Mouse (Mus musculus): ENCODE data around the gene AC131692.1. TPM values are rescaled to one million over a fixed set of nuclear protein-coding genes. Genes with fewer than 3 reads are reported as not detected.
"Not testable (repeated sequence)": the region's sequence is repeated elsewhere in the genome, so short reads cannot be mapped to it uniquely, and the experiment has no call there.

AC131692.1 gene
- total RNA-seq, 2 experiments from 2014 or later = not detected

DNA sequence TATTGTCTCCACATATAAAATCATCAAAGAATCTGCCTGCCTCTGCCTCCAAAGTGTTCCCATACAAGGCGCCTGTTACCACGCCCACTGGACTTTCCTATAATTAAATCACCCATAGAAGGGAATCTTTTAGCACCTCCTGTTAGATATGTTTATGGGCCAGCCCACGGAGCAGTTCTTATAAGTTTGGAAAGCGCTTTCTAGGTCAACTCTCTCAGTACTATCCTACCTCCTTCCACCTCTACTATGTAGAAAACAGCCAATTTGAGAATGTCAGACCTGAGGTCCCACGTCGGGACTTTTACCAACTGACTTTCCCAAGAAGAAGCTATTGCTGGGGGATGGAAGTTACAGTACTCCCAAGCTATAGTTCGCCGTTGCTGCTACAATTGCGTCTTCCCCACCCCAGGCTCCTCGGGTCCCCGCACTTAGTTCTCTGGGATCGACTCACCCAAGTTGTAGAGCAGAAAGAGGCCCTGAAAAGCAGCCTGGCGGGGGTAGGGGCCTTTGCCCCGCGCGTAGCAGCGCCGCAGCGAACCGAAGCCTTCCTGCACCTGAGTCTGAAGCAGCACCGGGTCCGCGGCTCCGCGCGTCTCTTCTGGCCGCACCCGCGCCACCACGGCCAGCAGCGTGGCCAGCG lies 23.2 kb downstream of the AC131692.1 start:
- DNase-seq (ENCODE audit: low spot score) = no peak

DNA sequence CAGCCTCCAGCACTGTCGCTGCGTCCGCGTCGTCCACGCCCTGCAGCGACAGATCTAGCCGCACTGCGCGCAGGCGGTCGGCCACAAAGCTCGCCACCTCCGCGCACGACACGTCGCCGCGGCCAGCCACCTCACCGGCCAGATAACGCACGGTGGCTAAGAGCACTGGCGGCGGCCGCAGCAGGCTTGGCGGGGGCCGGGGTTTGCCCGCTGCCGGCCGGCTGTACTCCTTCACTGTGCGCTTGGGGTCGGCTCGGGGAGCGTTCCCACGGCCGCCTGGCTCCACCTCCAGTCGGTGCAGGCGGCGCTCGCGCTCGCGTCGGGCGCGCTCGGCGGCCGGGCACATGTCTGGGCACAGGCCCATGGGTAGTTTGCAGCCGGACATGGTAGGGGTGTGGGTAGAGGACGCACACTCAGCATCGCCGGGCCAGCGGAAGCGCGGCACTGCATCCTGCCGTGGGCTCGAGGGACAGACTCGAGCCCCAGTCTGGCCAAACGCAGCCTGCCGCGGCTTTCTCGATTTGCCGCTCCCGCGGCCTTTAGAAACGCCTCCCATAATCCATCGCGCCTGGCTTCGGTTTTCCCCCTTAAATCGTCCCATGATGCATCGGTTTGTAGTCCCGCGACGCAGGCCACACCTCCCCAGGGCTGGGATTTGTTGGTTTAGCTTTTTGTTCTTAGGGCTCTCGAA lies 23.9 kb downstream of the AC131692.1 start, which contains the start of gene Sac3d1:
Sac3d1 (minus strand) TSS at position 665 of the 691 bp plus-strand sequence.
- peak; percentile 88 for DNase-seq (ENCODE audit: low spot score)

DNA sequence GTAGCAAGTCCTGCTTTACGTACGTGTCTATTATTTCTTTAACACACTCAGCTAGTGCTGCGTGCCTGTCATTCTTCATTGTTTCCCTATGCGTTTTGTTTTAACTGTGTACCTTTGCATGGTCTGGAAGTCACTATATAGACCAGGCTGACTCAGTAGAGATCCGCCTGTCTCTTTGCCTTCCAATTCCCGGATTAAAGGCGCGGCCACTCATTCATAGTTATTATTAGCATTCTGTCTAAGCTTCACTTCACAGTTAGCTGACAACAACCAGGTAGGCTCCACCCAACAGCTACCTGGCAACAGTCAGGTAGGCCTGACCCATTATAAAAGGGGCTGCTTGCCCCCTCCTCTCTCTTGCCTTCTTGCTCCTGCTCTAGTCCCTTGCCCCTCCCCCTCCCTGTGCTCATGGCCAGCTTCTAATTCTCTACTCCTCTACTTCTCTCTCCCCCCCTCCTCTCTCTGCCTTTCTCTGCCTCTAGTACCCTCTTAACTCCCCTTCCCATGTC lies 24.5 kb downstream of the AC131692.1 start:
- no peak for DNase-seq (ENCODE audit: low spot score)

DNA sequence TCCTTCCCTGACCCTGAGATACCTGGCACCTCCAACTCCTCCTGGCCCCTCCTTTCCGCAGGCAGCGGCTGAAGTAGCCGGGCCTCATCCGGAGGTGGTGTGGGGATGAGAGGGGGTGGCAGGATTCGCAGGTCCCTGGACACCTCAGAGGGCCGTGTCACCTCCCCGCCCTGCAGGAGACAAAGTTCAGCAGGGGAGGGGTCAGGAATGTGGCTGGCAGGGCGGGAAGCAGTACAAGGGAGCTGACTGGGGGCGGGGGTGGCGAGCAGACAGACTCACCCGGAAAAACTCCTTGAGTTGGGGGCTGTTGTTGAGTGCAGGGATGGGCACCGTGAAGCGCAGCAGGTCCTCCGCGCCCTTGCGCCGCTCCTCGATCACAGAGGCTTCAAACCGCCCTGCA lies 27.5 kb downstream of the AC131692.1 start:
- DNase-seq (ENCODE audit: low spot score) = no peak

DNA sequence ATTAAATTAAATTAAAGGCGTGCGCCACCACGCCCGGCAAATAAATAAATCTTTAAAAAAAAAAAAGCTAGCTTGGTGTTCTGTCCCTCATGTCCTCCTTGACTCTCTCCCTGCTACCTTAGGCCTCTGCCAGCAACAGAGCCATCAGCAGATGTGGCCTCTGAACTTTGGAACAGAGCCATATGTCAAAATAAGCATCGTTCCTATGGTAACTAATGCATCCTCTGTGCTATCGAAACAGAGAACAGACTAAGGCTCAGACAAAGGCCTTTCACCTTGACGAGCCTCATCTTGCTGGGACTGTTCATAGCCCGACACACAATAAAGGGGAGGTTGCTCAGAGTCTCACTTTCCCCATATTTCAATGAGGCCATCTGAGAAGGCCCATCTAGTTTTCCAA lies 29.1 kb downstream of the AC131692.1 start:
- DNase-seq (ENCODE audit: low spot score) = no peak

DNA sequence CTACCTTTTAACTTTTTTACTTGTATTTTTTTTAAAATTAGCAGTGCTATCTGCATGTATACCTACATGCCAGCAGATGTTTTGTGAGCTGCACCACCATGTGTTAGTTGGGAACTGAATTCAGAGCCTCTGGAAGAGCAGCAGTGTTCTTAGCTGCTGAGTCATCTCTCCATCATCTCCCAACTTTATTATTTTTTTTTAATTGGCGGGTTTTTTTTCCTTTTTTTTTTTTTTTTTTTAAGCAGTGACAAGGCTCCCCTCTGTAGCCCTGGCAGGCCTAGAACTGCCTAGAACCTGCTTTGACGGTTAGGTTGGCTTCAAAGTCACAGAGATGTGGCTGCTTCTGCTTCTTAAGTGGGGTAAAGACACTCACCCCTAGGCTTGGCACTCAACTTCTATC lies 30.7 kb downstream of the AC131692.1 start:
- DNase-seq (ENCODE audit: low spot score) = no peak

DNA sequence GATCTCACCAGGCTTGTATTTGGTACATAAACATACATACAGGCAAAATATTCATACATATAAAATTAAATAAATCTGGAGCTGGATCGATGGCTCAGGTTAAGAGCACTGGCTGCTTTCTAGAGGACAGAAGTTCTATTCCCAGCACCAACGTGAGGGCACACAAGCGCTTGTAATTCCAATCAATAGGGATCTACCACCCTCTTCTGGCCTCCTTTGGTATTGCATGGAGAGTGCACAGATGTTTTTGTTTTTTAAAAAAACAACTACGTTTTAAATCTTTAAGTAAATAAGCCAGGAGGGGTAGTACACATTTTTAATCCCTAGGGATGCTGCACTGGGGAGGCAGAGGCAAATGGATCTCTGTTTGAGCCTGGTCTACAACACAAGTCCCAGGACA lies 32.1 kb downstream of the AC131692.1 start:
- peak; percentile 60 for DNase-seq (ENCODE audit: low spot score)

DNA sequence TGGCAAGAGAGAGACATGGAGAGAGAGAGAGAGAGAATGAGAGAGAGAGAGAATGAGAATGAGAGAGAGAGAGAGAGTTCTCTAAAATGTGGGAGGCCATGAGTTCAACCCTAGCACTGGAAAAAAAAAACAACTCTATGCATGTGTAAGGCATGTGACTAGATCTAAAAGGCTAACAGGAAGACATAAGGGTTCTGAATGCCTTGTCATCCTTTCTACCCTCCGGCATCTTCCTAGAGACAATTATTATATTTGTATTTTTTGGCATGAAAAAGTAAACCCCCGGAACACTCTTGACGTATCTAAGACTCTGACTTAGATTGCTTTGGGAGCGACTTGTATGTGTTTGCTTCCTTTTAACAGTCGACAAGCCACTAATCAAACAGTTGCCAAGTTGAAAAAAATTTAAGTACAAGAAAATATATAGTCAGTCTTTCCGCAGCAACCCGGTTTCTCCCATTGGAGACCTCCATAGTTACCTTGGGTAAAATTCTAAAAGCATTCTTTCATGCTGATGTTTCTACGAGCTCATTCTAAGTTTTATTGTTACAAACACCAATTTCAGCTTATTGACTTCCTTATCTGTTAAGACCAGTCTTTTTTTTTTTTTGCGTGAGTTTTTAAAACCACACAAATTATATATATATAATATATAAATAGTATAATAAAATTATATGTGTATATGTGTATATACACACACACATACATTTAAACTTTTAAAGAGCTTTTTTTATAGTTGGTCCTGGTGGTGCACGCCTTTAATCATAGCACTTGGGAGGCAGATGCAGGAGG lies 32.8 kb downstream of the AC131692.1 start:
- no peak for DNase-seq (ENCODE audit: low spot score)

DNA sequence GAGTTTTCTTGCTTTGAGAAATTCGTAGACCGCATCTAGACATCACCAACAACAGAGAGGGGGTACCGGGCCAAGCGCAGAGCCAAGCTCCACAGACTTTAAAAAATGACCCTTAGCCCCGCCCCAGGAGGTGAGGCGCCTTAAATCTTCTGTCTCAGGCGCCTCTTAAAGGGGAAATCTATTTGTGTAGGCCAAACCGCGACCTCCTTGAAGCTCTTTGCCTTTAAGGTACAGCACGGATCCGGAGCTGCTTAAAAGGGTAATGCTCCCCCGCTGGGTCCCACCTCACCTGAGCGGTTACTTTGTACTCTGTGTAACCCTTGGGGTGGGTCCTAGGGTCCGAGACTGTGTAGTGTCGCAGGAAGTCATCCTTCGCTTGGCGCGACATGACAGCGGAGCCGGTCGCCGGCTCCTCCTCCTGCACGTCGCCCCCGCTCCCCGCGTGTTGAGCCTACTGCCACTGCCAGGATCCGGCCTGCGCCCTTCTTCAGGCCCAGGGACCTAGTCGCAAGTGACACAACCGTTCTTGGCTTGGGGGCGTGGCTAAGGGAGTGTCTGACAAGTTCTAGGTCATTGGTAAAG lies 33.6 kb downstream of the AC131692.1 start, which contains the start of gene Snx15:
Snx15 (minus strand) TSS at position 545 of the 582 bp plus-strand sequence.
- DNase-seq (ENCODE audit: low spot score) = peak; percentile 95

DNA sequence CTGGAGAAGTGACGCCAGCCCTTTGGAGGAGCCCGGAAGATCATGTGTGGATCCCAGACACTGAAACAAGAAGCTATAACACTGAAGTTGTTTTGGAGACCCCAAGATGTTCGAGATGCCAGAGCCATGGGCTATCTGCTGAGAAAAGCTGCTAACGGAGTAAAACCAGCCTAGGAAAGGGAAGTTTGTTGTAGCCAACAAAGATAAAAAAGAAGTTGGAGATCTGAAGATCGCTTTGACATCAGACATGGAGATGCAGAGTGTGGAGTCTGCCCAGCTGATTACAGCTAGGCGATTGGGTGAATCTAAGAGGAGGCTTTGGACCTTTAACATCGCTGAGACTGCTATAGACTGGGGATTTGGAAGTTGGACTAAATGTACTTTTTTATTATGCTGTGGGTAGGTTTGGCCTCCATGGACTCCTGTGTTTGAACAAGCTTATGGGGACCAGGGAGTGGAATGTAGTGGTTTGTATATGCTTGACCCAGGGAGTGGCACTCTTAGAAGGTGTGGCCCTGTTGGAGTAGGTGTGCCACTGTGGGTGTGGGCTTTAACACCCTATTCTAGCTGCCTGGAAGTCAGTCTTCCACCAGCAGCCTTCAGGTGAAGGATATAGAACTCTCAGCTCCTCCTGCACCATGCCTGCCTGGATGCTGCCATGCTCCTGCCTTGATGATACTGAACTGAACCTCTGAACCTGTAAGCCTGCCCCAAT lies 36.4 kb downstream of the AC131692.1 start:
- not testable (repeated sequence) for DNase-seq (ENCODE audit: low spot score)

DNA sequence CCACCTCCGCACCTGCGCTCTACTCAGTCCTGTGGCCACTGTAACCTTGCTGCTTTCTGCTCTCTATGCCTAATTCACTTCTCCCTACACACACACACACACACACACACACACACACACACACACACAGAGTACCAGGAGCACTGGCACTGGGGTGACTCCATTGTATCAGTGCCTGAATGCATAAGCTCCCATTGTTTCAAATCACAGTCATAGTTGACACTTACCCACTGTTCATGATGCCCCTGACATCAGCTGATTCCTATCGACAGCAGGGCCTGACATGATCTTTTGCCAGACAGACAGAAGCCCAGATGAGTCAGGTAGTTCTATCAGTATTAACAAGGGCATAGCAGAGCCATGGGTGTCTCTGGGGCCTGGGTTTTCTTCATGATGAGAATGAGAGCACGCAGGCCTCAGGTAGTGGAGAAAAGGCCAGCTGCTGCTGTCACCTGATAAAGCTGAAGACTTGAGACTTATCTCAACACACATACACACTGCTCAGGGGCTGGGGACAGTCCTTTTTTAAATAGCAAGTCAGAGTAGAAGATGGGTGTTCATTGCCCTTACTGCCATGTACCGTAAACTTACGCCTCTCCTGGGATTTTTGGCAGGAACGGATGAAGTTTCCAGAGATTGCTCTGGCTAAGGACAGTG lies 38.1 kb downstream of the AC131692.1 start:
- no peak for DNase-seq (ENCODE audit: low spot score)

DNA sequence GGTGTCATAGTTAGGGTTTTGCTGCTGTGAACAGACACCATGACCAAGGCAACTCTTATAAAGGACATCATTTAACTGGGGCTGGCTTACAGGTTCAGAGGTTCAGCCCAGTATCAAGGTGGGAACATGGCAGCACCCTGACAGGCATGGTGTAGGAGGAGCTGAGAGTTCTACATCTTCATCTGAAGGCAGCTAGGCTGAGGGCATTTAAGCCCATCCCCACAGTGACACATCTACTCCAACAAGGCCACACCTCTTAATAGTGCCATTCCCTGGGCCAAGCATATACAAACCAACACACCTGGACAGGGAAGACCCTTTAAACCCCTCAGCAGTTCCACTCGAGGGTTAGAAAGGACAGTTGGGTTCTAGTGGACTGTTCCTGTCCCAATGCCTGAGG lies 39.0 kb downstream of the AC131692.1 start:
- not testable (repeated sequence) for DNase-seq (ENCODE audit: low spot score)

DNA sequence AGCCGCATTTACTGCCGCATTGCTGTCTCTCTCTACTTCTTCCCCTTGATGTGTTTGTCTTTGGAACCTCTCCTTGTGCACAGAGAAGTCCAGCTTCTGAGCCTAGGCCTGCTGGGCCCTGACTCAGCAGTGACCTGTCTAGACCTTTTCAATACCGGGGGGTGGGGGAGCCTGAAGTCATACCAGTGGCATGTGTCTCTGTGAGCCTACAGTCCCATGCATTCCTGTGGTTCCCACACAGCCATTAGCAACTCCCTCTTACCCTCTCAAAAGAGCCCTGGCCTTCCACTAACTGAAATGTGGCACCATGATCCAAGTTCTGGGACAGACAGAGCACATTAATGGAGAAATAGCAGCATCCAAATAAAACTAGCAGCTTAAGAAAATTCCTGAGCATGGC lies 42.2 kb downstream of the AC131692.1 start:
- DNase-seq (ENCODE audit: low spot score) = no peak

DNA sequence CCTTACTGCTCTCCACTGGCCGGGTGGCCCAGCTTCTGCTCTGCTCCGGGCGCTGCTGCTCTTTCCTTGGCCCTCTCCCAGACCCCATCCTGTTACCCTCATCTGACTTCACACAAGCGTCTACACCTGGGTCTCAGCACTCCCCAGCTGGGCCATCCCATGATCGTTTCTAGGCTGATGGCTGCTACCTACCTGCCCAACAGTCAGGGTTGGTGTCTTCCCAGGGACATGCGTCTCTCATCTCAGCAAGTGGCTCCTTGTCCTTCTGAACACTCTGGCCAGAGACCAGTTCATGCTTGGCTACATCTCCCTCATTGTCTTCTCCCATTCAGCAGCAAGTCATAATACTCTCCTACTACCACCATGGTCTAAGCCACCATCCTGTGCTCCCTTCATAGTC lies 45.5 kb downstream of the AC131692.1 start:
- DNase-seq (ENCODE audit: low spot score) = no peak

DNA sequence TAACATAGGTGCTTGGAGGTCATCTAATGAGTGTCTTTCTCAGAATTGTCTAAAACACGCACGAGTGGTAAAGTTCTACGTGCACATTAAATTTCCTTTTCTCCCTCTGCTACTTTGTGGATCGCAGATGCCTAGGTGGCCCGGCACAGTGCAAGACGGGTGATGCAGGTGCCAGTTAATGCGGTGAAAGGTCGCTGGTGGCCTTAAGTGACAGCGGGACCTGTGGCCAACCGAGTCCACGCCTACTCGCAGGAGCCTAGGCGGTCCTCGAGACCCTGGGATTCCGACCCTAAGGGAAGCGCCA lies 46.1 kb downstream of the AC131692.1 start:
- DNase-seq (ENCODE audit: low spot score) = no peak

DNA sequence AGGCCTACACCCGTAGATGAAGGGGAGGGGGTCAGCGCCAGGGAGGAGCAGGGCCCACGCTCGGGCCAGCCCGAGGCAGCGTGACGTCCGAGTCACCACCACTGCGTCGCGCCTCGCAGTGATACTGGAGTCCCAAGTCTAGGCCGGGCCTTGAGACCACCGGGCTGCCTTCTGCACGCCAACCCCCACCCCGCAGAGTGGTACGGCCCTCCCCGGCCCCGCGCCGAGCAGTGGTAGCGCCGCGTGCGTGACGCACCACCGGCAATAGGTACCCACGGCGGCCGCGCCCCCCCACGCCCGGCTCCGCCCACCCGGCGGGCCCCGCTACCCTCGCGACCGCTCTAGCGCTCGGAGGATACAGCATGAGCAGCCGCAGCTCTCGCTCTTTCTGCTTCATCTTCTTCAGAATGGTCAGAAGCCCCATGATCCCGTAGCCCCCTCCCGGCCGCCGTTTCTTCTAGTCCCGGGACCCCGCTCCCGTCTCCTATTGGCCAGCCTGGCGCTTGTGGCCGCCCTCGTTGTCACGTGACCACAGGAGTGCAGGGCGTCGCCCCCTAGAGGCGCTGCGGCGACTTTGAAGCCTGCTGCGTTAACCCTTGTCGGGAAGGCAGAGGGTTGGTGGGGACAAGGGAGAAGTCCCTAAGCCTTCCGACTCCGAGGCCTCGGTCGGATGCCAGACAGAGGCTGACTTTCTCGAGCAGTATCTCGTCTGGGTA lies 46.6 kb downstream of the AC131692.1 start, which contains the start of gene Batf2:
Batf2 (plus strand) TSS at position 306 of the 716 bp plus-strand sequence.
- DNase-seq (ENCODE audit: low spot score) = peak; percentile 91

DNA sequence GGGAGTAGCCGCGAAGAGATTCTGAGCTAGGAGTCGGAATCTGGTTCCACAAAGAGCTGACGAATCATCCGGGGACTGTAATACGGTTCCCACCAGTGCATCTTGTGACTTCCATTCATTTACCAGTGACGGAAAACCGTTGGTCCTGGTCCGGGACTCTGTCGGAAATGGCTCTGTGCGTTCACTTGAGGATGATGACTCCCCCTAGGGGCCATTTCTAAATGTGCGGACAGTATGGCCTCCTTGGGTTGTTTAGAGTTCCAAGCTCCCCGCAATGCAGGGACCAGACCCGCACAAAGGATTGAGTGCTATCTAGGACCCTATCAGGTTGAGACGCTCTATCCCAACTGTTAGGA lies 47.2 kb downstream of the AC131692.1 start, which contains the start of gene Arl2:
Arl2 (minus strand) TSS at position 155 of the 356 bp plus-strand sequence.
- peak; percentile 82 for DNase-seq (ENCODE audit: low spot score)

DNA sequence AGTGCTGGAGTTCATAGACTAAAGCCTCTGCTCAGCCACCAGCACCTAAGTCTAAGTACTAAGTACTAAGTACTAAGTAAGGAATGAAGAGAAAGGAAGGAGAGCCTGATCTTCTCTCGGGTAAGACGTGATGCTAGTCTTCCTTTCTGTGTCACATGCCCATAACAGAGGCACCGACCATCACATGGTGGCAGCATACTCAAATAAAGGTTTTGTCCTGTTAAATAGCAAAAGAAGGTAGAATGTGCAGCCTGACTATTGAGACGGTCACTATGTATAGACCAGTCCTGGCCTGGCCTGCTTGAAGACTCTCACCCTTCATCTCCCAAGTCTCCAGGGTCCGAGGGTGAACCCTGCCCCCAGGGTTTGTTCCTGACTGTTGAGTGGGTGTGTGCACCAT lies 50.6 kb downstream of the AC131692.1 start:
- no peak for DNase-seq (ENCODE audit: low spot score)
